Mouse (Mus musculus) G1E (cell line): ENCODE measurements around the gene Otud7b. TPM values are rescaled to one million over a fixed set of nuclear protein-coding genes. Genes with fewer than 3 reads are reported as not detected.

Experiments used
- ATAC-seq: 2 replicates; pipeline ENCODE4 v1.8.0; 2016; ENCODE audit warnings: mild to moderate bottlenecking; ENCODE audit not compliant: insufficient number of reproducible peaks, poor library complexity, low FRiP score, severe bottlenecking; ENCODE audit errors: extremely low read depth
- DNase-seq: peaks from one replicate; pipeline ENCODE4 v3.0.0; 2012; ENCODE audit warnings: low spot score
- H3K27me3 ChIP-seq: 2 replicates; pipeline ENCODE4 v1.6.1; 2012; ENCODE audit warnings: mild to moderate bottlenecking, low read length, inconsistent platforms; ENCODE audit not compliant: insufficient read depth
- H3K36me3 ChIP-seq: replicated peaks from 2 replicates; pipeline ENCODE3; 2012; ENCODE audit warnings: mild to moderate bottlenecking, inconsistent platforms
- H3K4me1 ChIP-seq: 2 replicates; pipeline ENCODE4 v1.6.1; 2012; ENCODE audit warnings: low read depth, low read length, inconsistent platforms, mixed read lengths; ENCODE audit not compliant: insufficient read depth
- H3K4me3 ChIP-seq: 2 replicates; pipeline ENCODE4 v1.5.1; 2012; ENCODE audit warnings: low read depth, mild to moderate bottlenecking, inconsistent platforms, low read length, moderate library complexity, mixed read lengths
- H3K9me3 ChIP-seq: replicated peaks from 2 replicates; pipeline ENCODE4 v1.6.1; 2012; ENCODE audit warnings: inconsistent platforms
- CTCF ChIP-seq: IDR thresholded peaks from 2 replicates; pipeline ENCODE4 v1.5.1; 2012; ENCODE audit warnings: low read depth, low read length, inconsistent platforms, mixed read lengths
- GATA1 ChIP-seq: IDR thresholded peaks from 2 replicates; pipeline ENCODE4 v1.6.1; 2012; ENCODE audit warnings: borderline replicate concordance, low read length, inconsistent platforms, mixed read lengths
- GATA2 ChIP-seq: IDR thresholded peaks from 2 replicates; pipeline ENCODE4 v1.6.1; 2012; ENCODE audit warnings: low read depth, low read length, inconsistent platforms, borderline replicate concordance
- POLR2AphosphoS5 ChIP-seq: IDR thresholded peaks from 2 replicates; pipeline ENCODE4 v1.6.1; 2012; ENCODE audit warnings: low read depth, low read length, inconsistent platforms; ENCODE audit not compliant: insufficient replicate concordance
- TAL1 ChIP-seq: conservative IDR thresholded peaks from 2 replicates; pipeline ENCODE4 v1.6.1; 2012; ENCODE audit warnings: low read depth, low read length, inconsistent platforms, mixed read lengths
- polyA plus RNA-seq: library from polyadenylated mRNA; stranded (reverse); fragments of >175 nt; gene quantifications from 2 replicates; pipeline ENCODE4 v1.2.3, GENCODE M21; 2012
- total RNA-seq, 2 experiments: library from RNA; stranded (forward) in 1 of 2; stranded (reverse) in 1 of 2; fragments of 200-1000 nt in 1 of 2; fragments of >200 nt in 1 of 2; fragmentation: Nextera tagmentation in 1 of 2; gene quantifications; 2 replicates each; pipeline ENCODE4 v1.2.3; 2014 to 2017

Gene Otud7b
- total and polyA plus RNA-seq, 3 experiments: 10.1 to 22.1 (median 11.8) TPM

DNA sequence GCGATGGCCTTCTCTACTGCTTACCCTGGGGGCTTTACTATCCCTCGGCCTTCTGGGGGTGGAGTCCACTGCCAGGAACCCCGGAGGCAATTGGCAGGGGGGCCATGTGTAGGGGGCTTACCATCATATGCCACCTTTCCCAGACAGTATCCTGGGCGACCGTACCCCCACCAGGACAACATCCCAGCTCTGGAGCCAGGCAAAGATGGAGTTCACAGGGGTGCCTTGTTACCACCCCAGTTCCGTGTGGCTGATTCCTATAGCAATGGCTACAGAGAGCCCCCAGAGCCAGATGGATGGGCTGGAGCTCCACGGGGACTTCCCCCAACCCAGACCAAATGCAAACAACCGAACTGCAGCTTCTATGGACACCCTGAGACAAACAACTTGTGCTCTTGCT, 51.2 kb downstream of the Otud7b start:
- H3K4me1 ChIP-seq: peaks cover 9% of the 10 kb centered on the region
- no peak for TF ChIP-seq POLR2AphosphoS5
- no peak for TF ChIP-seq TAL1
- TF ChIP-seq CTCF: no peak
- no peak for TF ChIP-seq GATA1
- peaks cover 58% of the 10 kb centered on the region for H3K36me3 ChIP-seq
- H3K9me3 ChIP-seq: no peaks in the 10 kb centered on the region
- no peak overlapping the region for H3K4me3 ChIP-seq
- H3K27me3 ChIP-seq: peaks cover 9% of the 10 kb centered on the region
- ATAC-seq (no peak), DNase-seq (no peak)

DNA sequence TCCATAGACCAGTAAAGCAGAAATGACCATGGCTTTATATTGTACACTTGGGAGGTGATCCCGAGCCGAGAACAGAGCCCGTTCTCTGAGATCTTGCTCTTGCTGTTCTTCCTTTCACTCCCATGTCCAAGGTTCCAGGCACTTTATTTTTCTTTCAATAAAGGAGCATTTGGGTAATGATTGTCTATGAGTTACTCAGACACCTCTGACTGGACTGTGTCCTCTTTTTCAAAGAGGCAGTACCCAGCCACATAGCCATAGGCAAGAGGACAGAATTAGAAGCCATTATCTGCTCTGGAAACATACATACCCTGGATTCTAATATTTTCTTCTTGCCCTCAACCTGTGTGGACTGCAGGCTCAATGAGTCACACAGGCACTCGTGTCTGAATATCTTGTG, 55.5 kb downstream of the Otud7b start:
- H3K27me3 ChIP-seq: peaks cover 49% of the 10 kb centered on the region
- H3K36me3 ChIP-seq: peaks cover 15% of the 10 kb centered on the region

DNA sequence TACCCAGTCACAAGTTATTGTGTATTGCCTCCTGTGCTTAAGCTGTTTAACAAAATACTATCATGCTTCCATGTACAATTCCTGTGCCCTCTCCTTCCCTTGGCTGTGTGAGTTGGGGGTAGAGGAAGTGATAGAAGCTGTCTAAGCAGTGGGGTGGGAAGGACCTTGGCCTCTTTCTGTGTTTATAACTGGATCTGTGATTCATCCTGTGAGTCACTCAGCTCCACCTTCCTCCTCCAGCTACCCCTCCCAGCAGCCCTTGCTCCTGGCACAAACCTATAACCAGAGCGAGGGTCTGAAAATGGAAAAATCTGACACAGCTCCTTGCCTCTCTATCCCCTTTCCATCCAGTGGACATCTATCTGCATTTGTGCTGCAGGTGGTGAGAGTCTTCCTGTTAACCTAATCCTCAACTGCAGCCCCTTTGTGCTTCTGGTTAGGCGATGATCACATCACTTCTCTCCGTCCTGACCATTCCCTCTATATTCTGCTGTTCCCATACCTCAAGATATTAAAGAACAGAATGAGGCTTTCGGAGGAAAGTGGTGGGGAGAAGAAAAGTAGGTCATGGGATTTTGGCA, 56.0 kb downstream of the Otud7b start:
- Histone ChIP-seq H3K36me3 (peaks cover 10% of the 10 kb centered on the region), H3K4me1 (peaks cover 19% of the 10 kb centered on the region), H3K27me3 (peaks cover 52% of the 10 kb centered on the region), H3K4me3 (no peak overlapping the region), H3K9me3 (no peaks in the 10 kb centered on the region)
- DNase-seq (no peak), ATAC-seq (no peak)
- no peak for TF ChIP-seq GATA2
- no peak for TF ChIP-seq GATA1
- no peak for TF ChIP-seq CTCF
- TF ChIP-seq TAL1: no peak
- TF ChIP-seq POLR2AphosphoS5: no peak

More for the DNA sequence above, 55.5 kb downstream of the Otud7b start:
- no peaks in the 10 kb centered on the region for H3K9me3 ChIP-seq
- H3K4me1 ChIP-seq: peaks cover 19% of the 10 kb centered on the region
- ATAC-seq: no peak
- TF ChIP-seq CTCF (no peak), POLR2AphosphoS5 (no peak), TAL1 (no peak), GATA1 (no peak), GATA2 (no peak)
- no peak overlapping the region for H3K4me3 ChIP-seq
- no peak for DNase-seq

DNA sequence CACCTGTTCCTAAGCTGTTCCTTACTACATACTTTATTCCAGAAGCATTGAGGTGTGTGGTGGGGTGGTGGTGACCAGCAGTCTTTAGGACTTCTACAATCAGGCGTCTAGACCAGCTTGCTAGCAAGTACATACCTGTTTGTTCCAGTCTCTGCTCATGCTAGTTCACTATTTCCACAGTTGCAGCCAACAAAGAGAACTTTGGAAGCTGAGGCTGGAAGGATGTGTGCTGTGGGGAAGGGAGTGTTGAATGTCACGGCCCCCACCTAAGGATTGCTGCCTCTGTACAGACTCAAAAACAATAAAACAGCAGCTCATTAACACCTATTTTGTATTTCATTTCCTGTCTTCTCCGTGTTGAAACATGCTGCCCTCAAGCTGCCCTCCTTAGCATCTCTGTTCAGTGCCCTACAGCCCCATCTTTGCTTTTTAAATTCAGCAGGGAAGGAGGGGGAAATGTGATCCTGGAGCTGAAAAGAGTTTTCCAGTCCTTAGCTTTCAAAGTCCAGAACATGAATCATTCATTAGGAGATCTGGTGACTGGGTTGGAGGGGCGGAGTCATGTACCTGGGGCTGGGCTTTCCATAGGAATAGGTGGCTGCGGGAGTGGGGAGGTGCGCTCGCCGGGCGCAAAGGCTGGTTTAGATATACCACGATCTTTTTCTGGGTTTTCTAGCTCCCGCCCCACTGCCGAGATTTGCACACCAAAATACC, 56.6 kb downstream of the Otud7b start:
- peaks cover 4% of the 10 kb centered on the region for H3K36me3 ChIP-seq
- H3K27me3 ChIP-seq: peaks cover 52% of the 10 kb centered on the region
- DNase-seq (no peak), ATAC-seq (no peak)
- H3K4me1 ChIP-seq: peaks cover 19% of the 10 kb centered on the region
- no peaks in the 10 kb centered on the region for H3K9me3 ChIP-seq
- no peak overlapping the region; the same call in 1 of the 2 replicates for H3K4me3 ChIP-seq
- TF ChIP-seq CTCF (no peak), GATA2 (no peak), POLR2AphosphoS5 (no peak), TAL1 (no peak), GATA1 (no peak)

DNA sequence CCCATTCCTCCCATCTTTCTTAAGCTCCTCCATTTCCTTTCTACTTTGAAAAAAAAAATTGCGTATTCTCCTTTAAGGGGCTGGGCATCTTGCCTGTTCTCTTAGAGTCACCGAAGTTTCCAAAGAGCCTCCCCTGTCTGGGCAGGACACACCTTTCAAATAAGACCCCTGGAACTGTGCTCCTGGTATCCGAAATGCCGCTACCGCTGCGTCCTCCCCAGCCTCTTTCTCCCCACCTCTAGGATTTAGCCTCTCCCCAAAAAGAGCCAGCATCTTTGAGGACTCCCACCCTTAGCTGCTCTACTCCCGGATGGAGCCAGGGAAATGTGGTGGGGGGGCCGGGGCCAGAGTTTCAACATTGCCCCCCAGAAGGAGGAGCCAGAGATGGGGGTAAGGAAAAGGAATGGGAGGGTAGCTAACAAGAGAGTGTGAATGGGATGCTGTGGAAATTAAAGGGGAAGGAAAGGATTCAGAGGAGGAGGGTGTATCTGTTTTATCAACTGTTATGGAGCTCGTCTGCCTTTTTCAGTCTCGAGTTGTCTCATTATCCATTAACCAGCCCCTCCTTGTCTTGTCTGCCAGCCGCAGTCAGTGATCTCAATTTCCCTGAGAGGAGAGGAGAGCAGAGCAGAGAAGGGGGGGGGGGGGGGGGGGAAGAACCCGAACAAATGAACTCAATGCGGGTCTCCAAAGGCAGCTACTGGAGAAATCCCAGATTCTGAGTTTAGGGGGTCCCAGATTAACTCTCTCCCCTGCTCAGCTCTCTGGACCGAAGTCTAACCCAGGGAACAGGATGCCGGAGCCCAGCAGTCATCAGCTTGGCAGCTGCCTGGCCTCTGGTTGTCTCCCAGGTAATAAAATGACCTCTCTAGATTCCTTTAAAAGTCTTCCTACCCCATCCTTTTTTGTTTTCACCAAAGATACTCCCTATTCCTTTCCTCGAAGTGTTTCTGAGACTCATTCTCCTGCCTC, 57.8 kb downstream of the Otud7b start, which contains the start of gene Mtmr11:
TSS of gene Mtmr11 (plus strand) at position 136 of the 972 bp plus-strand sequence.
- H3K4me1 ChIP-seq: peaks cover 19% of the 10 kb centered on the region
- H3K36me3 ChIP-seq: peaks cover under 1% of the 10 kb centered on the region
- no peak within 1 kb of the TSS; the same call in 1 of the 2 replicates for H3K4me3 ChIP-seq
- DNase-seq (no peak), ATAC-seq (no peak)
- H3K9me3 ChIP-seq: no peaks in the 10 kb centered on the region
- TF ChIP-seq GATA1 (no peak), TAL1 (no peak)
- H3K27me3 ChIP-seq: peaks cover 52% of the 10 kb centered on the region

GRCm38 (mm10) chr3:96163040-96163439, 58.7 kb downstream of the Otud7b start:
- no peak for DNase-seq
- H3K36me3 ChIP-seq: peaks cover 3% of the 10 kb centered on the region
- peaks cover 52% of the 10 kb centered on the region for H3K27me3 ChIP-seq
- no peak for ATAC-seq
- peaks cover 19% of the 10 kb centered on the region for H3K4me1 ChIP-seq
- TF ChIP-seq TAL1 (no peak), GATA2 (no peak), CTCF (no peak), GATA1 (no peak), POLR2AphosphoS5 (no peak)
- no peaks in the 10 kb centered on the region for H3K9me3 ChIP-seq
- H3K4me3 ChIP-seq: no peak overlapping the region
